Mouse (Mus musculus): ENCODE results near the gene Trem1.

Trem1 gene

GRCm38 (mm10) chr17:48232518-48232917, at the start of gene Trem1:
Gene Trem1, plus strand, starts transcription at chr17:48232768.
- H3K9me3 ChIP-seq (ENCODE audit: low read length): no peaks in the 10 kb centered on the region

DNA sequence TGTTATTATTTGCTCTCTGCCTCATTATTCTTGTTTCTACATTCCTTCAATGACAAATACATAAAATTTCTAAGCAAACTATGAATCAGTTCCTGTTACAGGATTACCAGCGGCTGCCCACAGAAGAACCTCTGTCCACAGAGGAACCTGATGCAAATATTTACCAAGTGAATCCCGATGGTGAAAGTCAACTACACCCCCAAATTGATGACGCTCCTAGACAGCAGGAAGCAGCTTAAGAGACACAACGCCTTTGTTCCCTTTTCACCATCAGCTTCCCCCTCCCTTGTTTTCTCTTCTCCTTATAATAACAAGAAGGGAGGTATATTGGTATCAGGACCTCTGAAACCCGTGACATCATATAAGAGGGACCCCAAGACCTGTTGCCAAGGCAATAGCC, 47.3 kb upstream of the Trem1 start:
- Histone ChIP-seq H3K9me3 (ENCODE audit: low read length) (peaks cover 31% of the 10 kb centered on the region), H3K27me3 (ENCODE audit: insufficient read depth, low read length) (no peaks in the 10 kb centered on the region), H3K4me3 (replicated peaks; ENCODE audit: low read length) (no peak overlapping the region), H3K4me1 (replicated peaks; ENCODE audit: low read depth, low read length) (no peaks in the 10 kb centered on the region), H3K36me3 (ENCODE audit: insufficient read depth, low read length) (no peaks in the 10 kb centered on the region)
- no peak for TF ChIP-seq POU5F1 (IDR thresholded peaks at IDR 0.05; ENCODE audit: borderline replicate concordance, low read length)
- TF ChIP-seq NANOG (IDR thresholded peaks at IDR 0.05; ENCODE audit: borderline replicate concordance, low read length): no peak
- TF ChIP-seq CTCF (conservative IDR thresholded peaks at IDR 0.05; ENCODE audit: low read length): no peak

More at GRCm38 (mm10) chr17:48232518-48232917, at the start of gene Trem1:
- Histone ChIP-seq H3K36me3 (ENCODE audit: insufficient read depth, low read length) (no peaks in the 10 kb centered on the region), H3K4me1 (replicated peaks; ENCODE audit: low read depth, low read length) (no peaks in the 10 kb centered on the region), H3K27me3 (ENCODE audit: insufficient read depth, low read length) (no peaks in the 10 kb centered on the region), H3K4me3 (replicated peaks; ENCODE audit: low read length) (no peak within 1 kb of the TSS)
- no peak for TF ChIP-seq POU5F1 (IDR thresholded peaks at IDR 0.05; ENCODE audit: borderline replicate concordance, low read length)
- TF ChIP-seq CTCF (conservative IDR thresholded peaks at IDR 0.05; ENCODE audit: low read length): no peak
- TF ChIP-seq NANOG (IDR thresholded peaks at IDR 0.05; ENCODE audit: borderline replicate concordance, low read length): no peak

GRCm38 (mm10) chr17:48192366-48192765, 40.2 kb upstream of the Trem1 start:
- Histone ChIP-seq H3K4me3 (replicated peaks; ENCODE audit: low read length) (no peak overlapping the region), H3K9me3 (ENCODE audit: low read length) (peaks cover 16% of the 10 kb centered on the region), H3K36me3 (ENCODE audit: insufficient read depth, low read length) (no peaks in the 10 kb centered on the region), H3K27me3 (ENCODE audit: insufficient read depth, low read length) (no peaks in the 10 kb centered on the region), H3K4me1 (replicated peaks; ENCODE audit: low read depth, low read length) (no peaks in the 10 kb centered on the region)
- no peak for TF ChIP-seq CTCF (conservative IDR thresholded peaks at IDR 0.05; ENCODE audit: low read length)

GRCm38 (mm10) chr17:48203086-48203485, 29.5 kb upstream of the Trem1 start:
- no peaks in the 10 kb centered on the region for H3K27me3 ChIP-seq (ENCODE audit: insufficient read depth, low read length)
- peaks cover 58% of the 10 kb centered on the region for H3K9me3 ChIP-seq (ENCODE audit: low read length)
- H3K4me3 ChIP-seq (replicated peaks; ENCODE audit: low read length): no peak overlapping the region
- no peaks in the 10 kb centered on the region for H3K4me1 ChIP-seq (replicated peaks; ENCODE audit: low read depth, low read length)
- TF ChIP-seq NANOG (IDR thresholded peaks at IDR 0.05; ENCODE audit: borderline replicate concordance, low read length): no peak
- TF ChIP-seq POU5F1 (IDR thresholded peaks at IDR 0.05; ENCODE audit: borderline replicate concordance, low read length): no peak
- no peak for TF ChIP-seq CTCF (conservative IDR thresholded peaks at IDR 0.05; ENCODE audit: low read length)
- no peaks in the 10 kb centered on the region for H3K36me3 ChIP-seq (ENCODE audit: insufficient read depth, low read length)

DNA sequence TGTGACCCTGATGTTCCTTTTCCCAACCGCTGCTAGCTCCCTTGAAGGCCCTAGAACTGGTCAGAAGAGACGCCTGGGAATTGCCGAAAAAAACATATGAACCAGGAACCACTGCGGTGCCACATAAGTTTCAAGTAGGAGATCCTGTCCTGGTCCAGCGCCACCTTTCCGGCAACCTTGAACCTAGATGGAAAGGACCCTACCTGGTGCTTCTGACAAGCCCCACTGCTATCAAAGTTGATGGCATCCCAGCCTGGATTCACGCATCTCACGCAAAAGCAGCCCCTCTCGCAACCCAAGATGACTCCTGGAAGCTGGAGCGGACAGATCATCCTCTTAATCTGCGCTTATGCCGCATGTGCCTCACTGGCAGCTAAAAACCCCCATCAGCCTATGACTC, 20.0 kb upstream of the Trem1 start:
- no peaks in the 10 kb centered on the region for H3K27me3 ChIP-seq (ENCODE audit: insufficient read depth, low read length)
- H3K4me1 ChIP-seq (replicated peaks; ENCODE audit: low read depth, low read length): no peaks in the 10 kb centered on the region
- no peaks in the 10 kb centered on the region for H3K36me3 ChIP-seq (ENCODE audit: insufficient read depth, low read length)
- TF ChIP-seq POU5F1 (IDR thresholded peaks at IDR 0.05; ENCODE audit: borderline replicate concordance, low read length) (no peak), CTCF (conservative IDR thresholded peaks at IDR 0.05; ENCODE audit: low read length) (no peak), NANOG (IDR thresholded peaks at IDR 0.05; ENCODE audit: borderline replicate concordance, low read length) (no peak)
- H3K4me3 ChIP-seq (replicated peaks; ENCODE audit: low read length): no peak overlapping the region
- peaks cover 24% of the 10 kb centered on the region for H3K9me3 ChIP-seq (ENCODE audit: low read length)

GRCm38 (mm10) chr17:48213511-48213910, 19.1 kb upstream of the Trem1 start:
- Histone ChIP-seq H3K4me1 (replicated peaks; ENCODE audit: low read depth, low read length) (no peaks in the 10 kb centered on the region), H3K9me3 (ENCODE audit: low read length) (peaks cover 30% of the 10 kb centered on the region), H3K36me3 (ENCODE audit: insufficient read depth, low read length) (no peaks in the 10 kb centered on the region), H3K27me3 (ENCODE audit: insufficient read depth, low read length) (no peaks in the 10 kb centered on the region), H3K4me3 (replicated peaks; ENCODE audit: low read length) (no peak overlapping the region)
- TF ChIP-seq NANOG (IDR thresholded peaks at IDR 0.05; ENCODE audit: borderline replicate concordance, low read length): no peak

DNA sequence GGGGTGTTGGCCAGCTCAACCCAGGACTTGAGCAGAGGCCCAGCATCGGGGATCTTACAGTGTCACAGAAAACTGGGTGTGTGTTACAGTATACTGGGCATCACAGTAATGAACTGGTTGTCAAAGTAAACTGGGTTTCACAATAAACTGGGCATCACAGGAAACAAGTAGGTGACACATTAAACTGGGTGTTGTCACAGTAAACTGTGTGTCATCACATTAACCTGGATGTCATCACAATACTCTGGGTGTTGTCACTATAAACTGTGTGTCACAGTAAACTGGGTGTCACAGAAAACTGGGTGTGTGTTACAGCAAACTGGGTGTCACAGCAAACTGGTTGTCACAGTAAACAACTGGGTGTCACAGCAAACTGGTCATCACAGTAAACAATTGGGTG, 17.1 kb upstream of the Trem1 start:
- no peak for TF ChIP-seq POU5F1 (IDR thresholded peaks at IDR 0.05; ENCODE audit: borderline replicate concordance, low read length)
- no peak for TF ChIP-seq NANOG (IDR thresholded peaks at IDR 0.05; ENCODE audit: borderline replicate concordance, low read length)
- no peaks in the 10 kb centered on the region for H3K27me3 ChIP-seq (ENCODE audit: insufficient read depth, low read length)
- no peak overlapping the region for H3K4me3 ChIP-seq (replicated peaks; ENCODE audit: low read length)
- peaks cover 32% of the 10 kb centered on the region for H3K9me3 ChIP-seq (ENCODE audit: low read length)
- H3K4me1 ChIP-seq (replicated peaks; ENCODE audit: low read depth, low read length): no peaks in the 10 kb centered on the region
- no peaks in the 10 kb centered on the region for H3K36me3 ChIP-seq (ENCODE audit: insufficient read depth, low read length)

- Histone ChIP-seq H3K36me3 (ENCODE audit: insufficient read depth, low read length) (no peaks in the 10 kb centered on the region), H3K27me3 (ENCODE audit: insufficient read depth, low read length) (no peaks in the 10 kb centered on the region), H3K4me3 (replicated peaks; ENCODE audit: low read length) (no peak overlapping the region), H3K4me1 (replicated peaks; ENCODE audit: low read depth, low read length) (no peaks in the 10 kb centered on the region), H3K9me3 (ENCODE audit: low read length) (no peaks in the 10 kb centered on the region)
- TF ChIP-seq CTCF (conservative IDR thresholded peaks at IDR 0.05; ENCODE audit: low read length) (no peak), NANOG (IDR thresholded peaks at IDR 0.05; ENCODE audit: borderline replicate concordance, low read length) (no peak), POU5F1 (IDR thresholded peaks at IDR 0.05; ENCODE audit: borderline replicate concordance, low read length) (no peak)
These were observed 1.9 kb upstream of the Trem1 start for GRCm38 (mm10) chr17:48230680-48231079.

- H3K4me3 ChIP-seq (replicated peaks; ENCODE audit: low read length): no peak overlapping the region
- H3K27me3 ChIP-seq (ENCODE audit: insufficient read depth, low read length): no peaks in the 10 kb centered on the region
- no peaks in the 10 kb centered on the region for H3K9me3 ChIP-seq (ENCODE audit: low read length)
- no peaks in the 10 kb centered on the region for H3K4me1 ChIP-seq (replicated peaks; ENCODE audit: low read depth, low read length)
- no peaks in the 10 kb centered on the region for H3K36me3 ChIP-seq (ENCODE audit: insufficient read depth, low read length)
- TF ChIP-seq CTCF (conservative IDR thresholded peaks at IDR 0.05; ENCODE audit: low read length): no peak
- TF ChIP-seq POU5F1 (IDR thresholded peaks at IDR 0.05; ENCODE audit: borderline replicate concordance, low read length): no peak
- TF ChIP-seq NANOG (IDR thresholded peaks at IDR 0.05; ENCODE audit: borderline replicate concordance, low read length): no peak
These were observed 1.2 kb downstream of the Trem1 start for GRCm38 (mm10) chr17:48233789-48234188.
